Mouse (Mus musculus) ES-Bruce4 (cell line): ENCODE data around the gene Cyp27b1.

Experiments
- CTCF ChIP-seq: IDR thresholded peaks from one replicate; pipeline ENCODE4 v1.8.1; 2011; ENCODE audit warnings: low read depth, low read length
- EP300 ChIP-seq: IDR thresholded peaks from 2 replicates; pipeline ENCODE4 v1.6.1; 2011; ENCODE audit warnings: low read depth, low read length; ENCODE audit not compliant: insufficient read depth
- POLR2A ChIP-seq: IDR thresholded peaks from one replicate; pipeline ENCODE4 v1.8.1; 2011; ENCODE audit warnings: low read length; ENCODE audit not compliant: insufficient read depth

- TF ChIP-seq EP300 (no peak), POLR2A (no peak), CTCF (no peak)
Measured at GRCm38 (mm10) chr10:127047954-127048353, at the start of gene Cyp27b1.
